Mouse (Mus musculus): ENCODE data around the gene Dbn1.

Gene Dbn1

GRCm38 (mm10) chr13:55487578-55488498 lies at the start of gene Dbn1:
TSS of gene Dbn1 (minus strand) at chr13:55488111.
- DNase-seq (ENCODE audit: low read depth, low spot score): no peak

- peak; percentile 99 for DNase-seq (ENCODE audit: low read depth, low spot score)
Measured at GRCm38 (mm10) chr13:55536194-55537175, 48.6 kb upstream of the Dbn1 start, which contains the start of gene Ddx41. TSS of gene Ddx41 (minus strand) at chr13:55536658.

- DNase-seq (ENCODE audit: low read depth, low spot score): no peak
Measured at GRCm38 (mm10) chr13:55535796-55536193, 47.9 kb upstream of the Dbn1 start.

- DNase-seq (ENCODE audit: low read depth, low spot score): no peak
Measured at GRCm38 (mm10) chr13:55535191-55535590, 47.3 kb upstream of the Dbn1 start.

- DNase-seq (ENCODE audit: low read depth, low spot score): no peak
Measured at GRCm38 (mm10) chr13:55529198-55529915, 41.4 kb upstream of the Dbn1 start, which contains the start of gene Dok3. TSS of gene Dok3 (minus strand) at chr13:55529296.

GRCm38 (mm10) chr13:55527834-55528772 lies 40.2 kb upstream of the Dbn1 start:
- DNase-seq (ENCODE audit: low read depth, low spot score): no peak

GRCm38 (mm10) chr13:55527212-55527611 lies 39.3 kb upstream of the Dbn1 start:
- DNase-seq (ENCODE audit: low read depth, low spot score): no peak

GRCm38 (mm10) chr13:55525733-55526553 lies 38.0 kb upstream of the Dbn1 start:
- DNase-seq (ENCODE audit: low read depth, low spot score): no peak

GRCm38 (mm10) chr13:55523951-55524600 lies 36.2 kb upstream of the Dbn1 start:
- DNase-seq (ENCODE audit: low read depth, low spot score): no peak

- no peak for DNase-seq (ENCODE audit: low read depth, low spot score)
Measured at GRCm38 (mm10) chr13:55523278-55523677, 35.4 kb upstream of the Dbn1 start.

GRCm38 (mm10) chr13:55522730-55523129 lies 34.8 kb upstream of the Dbn1 start:
- no peak for DNase-seq (ENCODE audit: low read depth, low spot score)

GRCm38 (mm10) chr13:55519606-55520005 lies 31.7 kb upstream of the Dbn1 start:
- DNase-seq (ENCODE audit: low read depth, low spot score): no peak

- peak; percentile 60 for DNase-seq (ENCODE audit: low read depth, low spot score)
Measured at GRCm38 (mm10) chr13:55516955-55517354, 29.0 kb upstream of the Dbn1 start.

- no peak for DNase-seq (ENCODE audit: low read depth, low spot score)
Measured at GRCm38 (mm10) chr13:55513828-55514227, 25.9 kb upstream of the Dbn1 start.

- peak; percentile 74 for DNase-seq (ENCODE audit: low read depth, low spot score)
Measured at GRCm38 (mm10) chr13:55513111-55513748, 25.3 kb upstream of the Dbn1 start, which contains the start of gene Pdlim7. TSS of gene Pdlim7 (minus strand) at chr13:55513676.

- DNase-seq (ENCODE audit: low read depth, low spot score): no peak
Measured at GRCm38 (mm10) chr13:55512379-55513031, 24.6 kb upstream of the Dbn1 start.

GRCm38 (mm10) chr13:55511492-55511861 lies 23.6 kb upstream of the Dbn1 start:
- no peak for DNase-seq (ENCODE audit: low read depth, low spot score)
